Comparison of ENCODE assay signal across 15 mouse cellular contexts in the genomic region with DNA sequence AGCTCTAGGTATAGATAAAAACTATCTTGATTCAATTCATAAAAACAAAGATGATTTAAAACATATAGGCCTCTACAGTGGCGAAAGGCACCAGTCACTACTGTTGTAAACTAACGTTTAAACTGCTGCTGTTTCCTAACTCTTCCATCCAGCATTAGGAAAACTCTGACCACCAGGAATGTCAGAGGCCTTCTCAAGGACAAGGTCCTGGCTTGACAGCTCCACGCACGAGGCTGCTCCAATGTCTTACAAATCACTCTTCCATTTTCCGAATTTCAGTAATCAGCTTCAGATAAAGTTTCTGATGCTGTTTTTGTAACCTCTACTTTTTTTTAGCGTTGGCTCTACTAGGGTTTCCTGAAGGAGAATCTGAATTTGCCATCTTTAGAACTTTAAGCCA. TPM values are rescaled to one million over a fixed set of nuclear protein-coding genes. Genes with fewer than 3 reads are reported as not detected.
DNase-seq lines count a peak whose midpoint lies in the region.
"Had no signal": no experiment of that assay in that cellular context is flagged by ENCODE, and none has a peak within 500 bp of the region (broad histone marks: within the 10 kb centered on the region; RNA-seq: fewer than 3 reads in every experiment).

No protein-coding gene starts in this region.

- DNase-seq in adrenal gland, adult (ENCODE audit: inconsistent age in 2 of 2, low spot score in 1 of 2) = peak; percentile 68 to 76
- DNase-seq in adrenal gland, postnatal 4 days (ENCODE audit: low spot score in 2 of 2) = no peak
- DNase-seq in adrenal gland, adult 8-10 months = peak; percentile 56
- DNase-seq in adrenal gland, postnatal 14 days = peak; percentile 55
- DNase-seq in adrenal gland, postnatal 36 days = peak; percentile 52 to 66
- DNase-seq in kidney, postnatal 25 days = no peak
- DNase-seq in layer of hippocampus, adult 18-20 months (ENCODE audit: low spot score in 2 of 2) = no peak
- DNase-seq: B cell, adult 2 months; cerebellum, adult 11 months; cerebellum, adult 18-20 months; cerebellum, adult 8-10 months; cerebellum, adult 9-11 months; cerebellum, postnatal 14 days; cerebellum, postnatal 36 days; embryo, embryonic 11 days had no signal

RNA-seq across cellular contexts. Expression of gene Slc35b3, which starts 15.7 kb away (rescaled TPM):
- total RNA-seq in adrenal gland, postnatal 4 days (2021) = 10 to 100 TPM; 33.3 to 38.7 TPM
- 10 to 100 TPM; 19.5 to 30.8 (median 25.3) TPM for total RNA-seq in adrenal gland, adult 8-10 months (2022)
- 23.6 and 25.6 TPM in 2 replicates for total RNA-seq in adrenal gland, postnatal 14 days (2021)
- total RNA-seq in adrenal gland, postnatal 36 days (2021) = 10 to 100 TPM; 29.6 to 30.3 TPM
- total RNA-seq in layer of hippocampus, adult 18-20 months (2021) = 10 to 100 TPM; 11.6 to 13.9 TPM

Comparison
In these comparisons a context has a peak if more than half of its experiments do, and no peak if none do; other contexts are left out.
1. DNase-seq: peak in adrenal gland, adult (2 of 2), adrenal gland, adult 8-10 months (single experiment), adrenal gland, postnatal 14 days (single experiment) and adrenal gland, postnatal 36 days (2 of 2); none in adrenal gland, postnatal 4 days (0 of 2), kidney, postnatal 25 days (0 of 2) and layer of hippocampus, adult 18-20 months (0 of 2).